12 mouse cellular contexts compared by ENCODE assay signal in the genomic region with DNA sequence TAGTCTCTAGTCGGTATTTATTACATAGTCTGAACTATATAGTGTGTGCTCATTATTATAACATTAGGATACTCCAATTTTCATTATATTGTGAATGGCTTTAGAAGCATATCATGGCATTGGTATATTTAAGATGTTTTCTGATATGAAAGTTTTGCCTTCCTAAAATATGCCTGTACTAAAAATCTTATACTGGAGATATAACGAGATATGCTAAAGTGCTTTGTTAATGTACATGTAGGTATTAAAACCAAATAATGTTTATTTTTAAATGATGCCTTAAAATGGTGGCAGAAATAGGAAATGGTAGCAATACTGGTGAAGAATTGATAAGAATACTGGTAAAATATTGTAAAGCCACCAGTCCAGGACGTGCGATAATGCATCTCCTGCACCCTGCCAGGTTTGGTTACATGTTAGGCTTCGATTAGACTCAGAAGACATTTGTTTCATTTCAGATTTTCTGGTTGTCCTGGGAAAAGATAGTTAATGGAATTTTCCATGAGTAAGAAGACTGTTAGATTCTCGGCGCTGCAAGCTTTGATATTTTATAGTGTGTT. TPM values are rescaled to one million over a fixed set of nuclear protein-coding genes. Genes with fewer than 3 reads are reported as not detected.
DNase-seq lines count a peak whose midpoint lies in the region; ATAC-seq and TF ChIP-seq lines count a peak whose summit lies in the region.
"Had no signal": no experiment of that assay in that cellular context is flagged by ENCODE, and none has a peak within 500 bp of the region (broad histone marks: within the 10 kb centered on the region; RNA-seq: fewer than 3 reads in every experiment).

No protein-coding gene starts in this region.

- H3K27me3 ChIP-seq in heart, embryonic 13.5 days (replicated peaks) = no peaks in the 10 kb centered on the region
- no peaks in the 10 kb centered on the region for H3K27me3 ChIP-seq in megakaryocyte, embryonic 14.5 days (replicated peaks)
- H3K27me3 ChIP-seq in hindbrain, embryonic 15.5 days = no peaks in the 10 kb centered on the region
- H3K27me3 ChIP-seq: heart, embryonic 12.5 days; limb, embryonic 15.5 days had no signal

- WGBS in heart, embryonic 13.5 days = 83% methylated on average over 7 of the region's 7 CpGs
- WGBS in hindbrain, embryonic 15.5 days = 76% methylated on average over 7 of the region's 7 CpGs
- WGBS in olfactory bulb, adult 2 months = 46% methylated on average over 7 of the region's 7 CpGs

- no peak for TF ChIP-seq CTCF in olfactory bulb, adult 2 months (IDR thresholded peaks at IDR 0.05; ENCODE audit: insufficient read depth, low read depth, low read length)

- no peak overlapping the region for H3K9ac ChIP-seq in heart, embryonic 13.5 days
- H3K9ac ChIP-seq in hindbrain, embryonic 15.5 days = no peak overlapping the region
- H3K9ac ChIP-seq: heart, embryonic 12.5 days; limb, embryonic 15.5 days had no signal

- H3K4me2 ChIP-seq in heart, embryonic 13.5 days = peak overlapping the region; percentile 32
- H3K4me2 ChIP-seq in hindbrain, embryonic 15.5 days = no peak overlapping the region

- peaks cover 43% of the 10 kb centered on the region for H3K4me1 ChIP-seq in heart, embryonic 13.5 days
- H3K4me1 ChIP-seq in megakaryocyte, embryonic 14.5 days = peaks cover 68% of the 10 kb centered on the region
- peaks cover 44% of the 10 kb centered on the region for H3K4me1 ChIP-seq in hindbrain, embryonic 15.5 days (replicated peaks)
- H3K4me1 ChIP-seq in olfactory bulb, adult 2 months (ENCODE audit: control insufficient read depth, insufficient read depth, low read length) = peaks cover 6% of the 10 kb centered on the region

- 0 out of 2 replicates have a peak overlapping the region, but pooled peaks have one; percentile 33 for H3K4me3 ChIP-seq in heart, embryonic 13.5 days
- H3K4me3 ChIP-seq in megakaryocyte, embryonic 14.5 days (replicated peaks) = peak overlapping the region; percentile 89
- H3K4me3 ChIP-seq in hindbrain, embryonic 15.5 days = no peak overlapping the region
- H3K4me3 ChIP-seq in olfactory bulb, adult 2 months (ENCODE audit: insufficient read depth, low read depth, low read length) = no peak overlapping the region

- peaks cover 10% of the 10 kb centered on the region; the same call in 1 of the 2 replicates for H3K36me3 ChIP-seq in heart, embryonic 13.5 days
- peaks cover 7% of the 10 kb centered on the region for H3K36me3 ChIP-seq in megakaryocyte, embryonic 14.5 days (replicated peaks; ENCODE audit: low read length)
- H3K36me3 ChIP-seq in hindbrain, embryonic 15.5 days = no peaks in the 10 kb centered on the region
- H3K36me3 ChIP-seq: heart, embryonic 12.5 days; limb, embryonic 15.5 days had no signal

- no peak for DNase-seq in heart, postnatal 10 days
- no peak for DNase-seq in lung, postnatal 14 days
- DNase-seq: lung, postnatal 4 days; right cerebral cortex, postnatal 14 days; thymus, postnatal 25 days had no signal

- 0 out of 2 replicates have a peak overlapping the region, but pooled peaks have one; percentile 33 for H3K27ac ChIP-seq in heart, embryonic 13.5 days (replicated peaks)
- H3K27ac ChIP-seq in hindbrain, embryonic 15.5 days (replicated peaks) = peak overlapping the region; percentile 73
- H3K27ac ChIP-seq in olfactory bulb, adult 2 months (ENCODE audit: insufficient read depth, low read depth, low read length) = peak overlapping the region; percentile 41; the same call in 1 of the 2 replicates

- TF ChIP-seq POLR2A in olfactory bulb, adult 2 months (IDR thresholded peaks at IDR 0.05; ENCODE audit: insufficient read depth, low read depth, low read length) = no peak

- ATAC-seq in heart, embryonic 13.5 days (ENCODE audit: extremely low read depth, insufficient number of reproducible peaks, low FRiP score, low TSS enrichment) = no peak
- no peak for ATAC-seq in megakaryocyte, adult 5-6 weeks (ENCODE audit: poor library complexity, severe bottlenecking)
- no peak for ATAC-seq in hindbrain, embryonic 15.5 days (ENCODE audit: low FRiP score, low read depth)

- intact Hi-C loops in heart, postnatal 10 days (cut with DNase I) = loop anchor here (2.0 kb wide), 1 partner anchor 33 kb away; no protein-coding TSS in a partner anchor

- H3K9me3 ChIP-seq in heart, embryonic 13.5 days = no peaks in the 10 kb centered on the region
- no peaks in the 10 kb centered on the region for H3K9me3 ChIP-seq in megakaryocyte, embryonic 14.5 days
- no peaks in the 10 kb centered on the region for H3K9me3 ChIP-seq in hindbrain, embryonic 15.5 days
- H3K9me3 ChIP-seq: heart, embryonic 12.5 days; limb, embryonic 15.5 days had no signal

RNA-seq across cellular contexts. Expression of a gene that starts 45.7 kb away (rescaled TPM):
- 31.6 and 33.7 TPM in 2 replicates for polyA plus RNA-seq in heart, embryonic 13.5 days (2015; fragmentation: Nextera tagmentation; extraction: Ambion mirVana)
- total RNA-seq in heart, postnatal 10 days (2021) = 100 to 1,000 TPM in 1 of 2 experiments, 10 to 100 TPM in 1; 93.8 to 103 TPM
- 4.6 and 12.1 TPM in 2 replicates for polyA plus RNA-seq in megakaryocyte, embryonic 14.5 days (2012; ENCODE audit: insufficient read depth, low replicate concordance)
- total RNA-seq in megakaryocyte, adult 5-6 weeks (2015) = 101 and 129 TPM in 2 replicates
- total RNA-seq in megakaryocyte, adult 5-6 weeks (2017) = 80.1 and 84.8 TPM in 2 replicates
- polyA plus RNA-seq in hindbrain, embryonic 15.5 days (2015; fragmentation: Nextera tagmentation; extraction: Ambion mirVana) = 36.1 and 43.7 TPM in 2 replicates
- 143 TPM in 1 of 2 replicates, not detected in the other for polyA plus RNA-seq in olfactory bulb, adult 2 months (2012; ENCODE audit: insufficient read depth, insufficient read length, low replicate concordance, missing spikeins)

Comparison
In these comparisons a context has a peak if more than half of its experiments do, and no peak if none do; other contexts are left out.
1. H3K4me3 ChIP-seq: peak in heart, embryonic 13.5 days (single experiment) and megakaryocyte, embryonic 14.5 days (single experiment); none in hindbrain, embryonic 15.5 days (single experiment) and olfactory bulb, adult 2 months (single experiment).
2. Peak in every context shown above with its lines, with median percentiles within 50 percentile points of each other: H3K27ac ChIP-seq.